Comparison of ENCODE assay signal across 15 mouse cellular contexts in the genomic region with DNA sequence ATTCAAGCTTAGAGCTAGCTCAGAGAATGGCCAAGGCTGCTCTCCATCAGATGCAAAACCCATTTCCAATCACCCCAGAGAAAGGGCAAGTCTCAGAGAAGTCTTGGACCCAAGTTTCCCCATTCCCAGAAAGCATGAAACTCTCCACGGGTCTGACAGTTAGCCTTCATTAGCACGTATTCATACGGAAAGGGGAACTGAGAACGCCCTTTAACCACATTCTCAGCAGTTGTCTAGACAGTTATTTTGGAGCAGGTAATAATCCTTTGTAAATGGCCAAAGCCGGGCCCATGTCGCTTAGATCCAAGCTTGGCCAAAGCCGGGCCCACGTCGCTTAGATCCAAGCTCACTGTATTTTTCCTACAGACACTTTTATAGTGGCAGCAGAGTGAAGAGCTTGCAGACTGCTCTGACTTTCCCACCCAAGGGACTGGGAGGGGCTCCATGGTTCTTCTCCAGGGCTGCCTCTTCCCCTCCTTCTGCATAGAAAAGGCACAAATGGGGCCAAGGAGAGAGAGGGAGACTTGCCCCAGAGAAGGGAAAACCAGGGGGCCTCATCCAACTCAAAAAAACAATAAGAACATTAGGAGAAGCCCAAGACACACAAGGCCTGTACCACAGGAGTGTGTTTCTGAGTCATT. TPM values are rescaled to one million over a fixed set of nuclear protein-coding genes. Genes with fewer than 3 reads are reported as not detected.
DNase-seq lines count a peak whose midpoint lies in the region; ATAC-seq and TF ChIP-seq lines count a peak whose summit lies in the region.
"Had no signal": no experiment of that assay in that cellular context is flagged by ENCODE, and none has a peak within 500 bp of the region (broad histone marks: within the 10 kb centered on the region; RNA-seq: fewer than 3 reads in every experiment).

No protein-coding gene starts in this region.

- H3K4me3 ChIP-seq in heart, adult 2 months = no peak overlapping the region
- H3K4me3 ChIP-seq in heart, embryonic 11.5 days (ENCODE audit: low read depth, low read length) = no peak overlapping the region
- H3K4me3 ChIP-seq: hindbrain, embryonic 15.5 days; layer of hippocampus, adult 2 months had no signal

- no peak overlapping the region for H3K4me2 ChIP-seq in heart, embryonic 11.5 days
- H3K4me2 ChIP-seq: hindbrain, embryonic 15.5 days had no signal

- no peak for TF ChIP-seq EP300 in heart, adult 2 months (IDR thresholded peaks at IDR 0.05; ENCODE audit: insufficient read depth, low read depth, low read length)

- H3K36me3 ChIP-seq in heart, adult 2 months (ENCODE audit: control insufficient read depth, insufficient read depth, low read length) = no peaks in the 10 kb centered on the region
- H3K36me3 ChIP-seq in heart, embryonic 11.5 days (ENCODE audit: control insufficient read depth, insufficient read depth, low read length) = no peaks in the 10 kb centered on the region
- H3K36me3 ChIP-seq: hindbrain, embryonic 15.5 days had no signal

- WGBS in heart, adult 2 months = 78% methylated on average over 9 of the region's 9 CpGs
- 81% methylated on average over 9 of the region's 9 CpGs for WGBS in heart, embryonic 11.5 days (ENCODE audit: insufficient replicate concordance)

- TF ChIP-seq POLR2A in heart, adult 2 months (IDR thresholded peaks at IDR 0.05; ENCODE audit: insufficient read depth, low read depth, low read length) = no peak

- peak overlapping the region; percentile 31 for H3K27ac ChIP-seq in heart, adult 2 months
- H3K27ac ChIP-seq in heart, embryonic 11.5 days (ENCODE audit: low read depth, low read length) = no peak overlapping the region
- H3K27ac ChIP-seq: hindbrain, embryonic 15.5 days; layer of hippocampus, adult 2 months; liver, embryonic 14.5 days had no signal

- H3K9me3 ChIP-seq in heart, embryonic 11.5 days (replicated peaks; ENCODE audit: control insufficient read depth, low read length) = no peaks in the 10 kb centered on the region; the same call in 1 of the 2 replicates
- H3K9me3 ChIP-seq: hindbrain, embryonic 15.5 days had no signal

- H3K9ac ChIP-seq in heart, adult 2 months (ENCODE audit: low read depth, low read length) = no peak overlapping the region
- H3K9ac ChIP-seq in heart, embryonic 11.5 days (ENCODE audit: low read depth, low read length) = no peak overlapping the region
- H3K9ac ChIP-seq: hindbrain, embryonic 15.5 days; liver, embryonic 14.5 days had no signal

- no peaks in the 10 kb centered on the region for H3K4me1 ChIP-seq in heart, adult 2 months (ENCODE audit: control insufficient read depth, insufficient read depth, low read length)
- H3K4me1 ChIP-seq in heart, embryonic 11.5 days (ENCODE audit: control insufficient read depth, insufficient read depth, low read length) = no peaks in the 10 kb centered on the region
- H3K4me1 ChIP-seq: hindbrain, embryonic 15.5 days had no signal

- peak in 1 of 2 experiments; percentile 57 for DNase-seq in heart, adult 2 months
- DNase-seq in ES-CJ7 (ENCODE audit: low read depth, low spot score) = peak; percentile 13
- peak; percentile 35 to 66 for DNase-seq in gastrocnemius, postnatal 36 days
- DNase-seq in monocyte, adult 2 months (ENCODE audit: low read depth in 1 of 2, low spot score in 2 of 2) = peak; percentile 24 to 31
- no peak for DNase-seq in ovary, postnatal 10 days (ENCODE audit: low spot score)
- no peak for DNase-seq in left cerebral cortex, postnatal 36 days (ENCODE audit: low spot score in 2 of 2)
- DNase-seq in urinary bladder, adult 2 months (ENCODE audit: low spot score) = no peak
- DNase-seq: cerebellum, adult 9-11 months; kidney, adult 18-20 months; left cerebral cortex, postnatal 4 days; lung, postnatal 4 days had no signal

- no peaks in the 10 kb centered on the region; the same call in 1 of the 2 replicates for H3K27me3 ChIP-seq in heart, adult 2 months (ENCODE audit: control insufficient read depth, insufficient read depth, low read length)
- no peaks in the 10 kb centered on the region for H3K27me3 ChIP-seq in heart, embryonic 11.5 days (ENCODE audit: control insufficient read depth, insufficient read depth, low read length)
- H3K27me3 ChIP-seq: hindbrain, embryonic 15.5 days had no signal

- intact Hi-C loops in heart, adult 2 months (cut with DNase I) = no loop called here
- intact Hi-C loops in gastrocnemius, postnatal 36 days (cut with DNase I) = no loop called here
- intact Hi-C loops in left cerebral cortex, postnatal 36 days (cut with DNase I) = no loop called here

- H3K79me2 ChIP-seq in heart, adult 2 months (replicated peaks; ENCODE audit: control insufficient read depth, insufficient read depth, low read length) = no peaks in the 10 kb centered on the region

- TF ChIP-seq CTCF in heart, adult 2 months (IDR thresholded peaks at IDR 0.05) = no peak

- ATAC-seq in heart, embryonic 11.5 days (replicated peaks; ENCODE audit: insufficient number of reproducible peaks, low FRiP score, low TSS enrichment) = no peak

RNA-seq across cellular contexts. Expression of a gene that starts 46.2 kb away (rescaled TPM):
- total RNA-seq in heart, adult 2 months (2021) = 10 to 100 TPM; 18.0 to 20.4 TPM
- polyA plus RNA-seq in heart, adult 2 months (2012; rRNA removed) = 8.3 and 14.8 TPM in 2 replicates
- polyA plus RNA-seq in heart, embryonic 11.5 days (2014; fragmentation: Nextera tagmentation; extraction: Ambion mirVana) = 21.6 and 23.1 TPM in 2 replicates
- total RNA-seq in gastrocnemius, postnatal 36 days (2021) = 1 to 10 TPM; 9.3 TPM
- total RNA-seq in left cerebral cortex, postnatal 36 days (2021) = 10 to 100 TPM; 22.9 to 23.8 TPM
- polyA plus RNA-seq in urinary bladder, adult 2 months (2012; rRNA removed) = 33.5 and 34.8 TPM in 2 replicates

Comparison
In these comparisons a context has a peak if more than half of its experiments do, and no peak if none do; other contexts are left out.
1. DNase-seq: peak in ES-CJ7 (single experiment), gastrocnemius, postnatal 36 days (2 of 2) and monocyte, adult 2 months (2 of 2); none in ovary, postnatal 10 days (single experiment), left cerebral cortex, postnatal 36 days (0 of 2) and urinary bladder, adult 2 months (single experiment).